Mouse (Mus musculus) thymus, adult 2 months (tissue): ENCODE results near the gene Dhx35. TPM values are rescaled to one million over a fixed set of nuclear protein-coding genes. Genes with fewer than 3 reads are reported as not detected.
A peak's percentile ranks its signal among the peaks of the same experiment; 100 is the strongest.

Experiments used
- DNase-seq: peaks from one replicate; pipeline ENCODE4 v3.0.0; 2021
- H3K27ac ChIP-seq: fragments of 200-500 bp; 2 replicates; pipeline ENCODE4 v1.5.1; 2012; ENCODE audit warnings: low read length, control low read depth; ENCODE audit not compliant: control insufficient read depth, insufficient read depth
- H3K27me3 ChIP-seq: fragments of 200-500 bp; 2 replicates; pipeline ENCODE4 v1.6.1; 2012; ENCODE audit warnings: mild to moderate bottlenecking, low read length, moderate library complexity, mixed read lengths; ENCODE audit not compliant: control insufficient read depth, insufficient read depth
- H3K36me3 ChIP-seq: fragments of 200-500 bp; 2 replicates; pipeline ENCODE4 v1.6.1; 2012; ENCODE audit warnings: mild to moderate bottlenecking, low read length, moderate library complexity; ENCODE audit not compliant: control insufficient read depth, insufficient read depth
- H3K4me1 ChIP-seq: fragments of 200-500 bp; replicated peaks from 2 replicates; pipeline ENCODE4 v1.6.1; 2012; ENCODE audit warnings: low read length; ENCODE audit not compliant: control insufficient read depth, insufficient read depth
- H3K4me3 ChIP-seq: fragments of 200-500 bp; 2 replicates; pipeline ENCODE4 v1.5.1; 2012; ENCODE audit warnings: mild to moderate bottlenecking, low read length, control low read depth, moderate library complexity; ENCODE audit not compliant: control insufficient read depth, insufficient read depth
- CTCF ChIP-seq: fragments of 200-500 bp; IDR thresholded peaks from 2 replicates; pipeline ENCODE4 v1.5.1; 2012; ENCODE audit warnings: mild to moderate bottlenecking, control low read depth, low read length, moderate library complexity, borderline replicate concordance; ENCODE audit not compliant: control insufficient read depth, poor library complexity, insufficient read depth; ENCODE audit errors: extremely low read depth
- POLR2A ChIP-seq: fragments of 200-500 bp; IDR thresholded peaks from 2 replicates; pipeline ENCODE4 v1.6.1; 2012; ENCODE audit warnings: mild to moderate bottlenecking, low read length, control low read depth, moderate library complexity; ENCODE audit not compliant: control insufficient read depth, poor library complexity, insufficient read depth; ENCODE audit errors: extremely low read depth
- WGBS: fragments of 180-500 bp; shearing (Covaris S2); methylation state at CpG from one replicate; pipeline ENCODE4 v1.1.7; 2018; 5-methylcytosine and 5-hydroxymethylcytosine counted together
- polyA plus RNA-seq: library from polyadenylated mRNA; depleted of rRNA; stranded (reverse); fragments of >200 nt; gene quantifications from 2 replicates; pipeline ENCODE4 v1.2.3, GENCODE M21; 2012; rRNA removed

Gene Dhx35
- 29.9 and 30.2 TPM in 2 replicates for polyA plus RNA-seq

DNA sequence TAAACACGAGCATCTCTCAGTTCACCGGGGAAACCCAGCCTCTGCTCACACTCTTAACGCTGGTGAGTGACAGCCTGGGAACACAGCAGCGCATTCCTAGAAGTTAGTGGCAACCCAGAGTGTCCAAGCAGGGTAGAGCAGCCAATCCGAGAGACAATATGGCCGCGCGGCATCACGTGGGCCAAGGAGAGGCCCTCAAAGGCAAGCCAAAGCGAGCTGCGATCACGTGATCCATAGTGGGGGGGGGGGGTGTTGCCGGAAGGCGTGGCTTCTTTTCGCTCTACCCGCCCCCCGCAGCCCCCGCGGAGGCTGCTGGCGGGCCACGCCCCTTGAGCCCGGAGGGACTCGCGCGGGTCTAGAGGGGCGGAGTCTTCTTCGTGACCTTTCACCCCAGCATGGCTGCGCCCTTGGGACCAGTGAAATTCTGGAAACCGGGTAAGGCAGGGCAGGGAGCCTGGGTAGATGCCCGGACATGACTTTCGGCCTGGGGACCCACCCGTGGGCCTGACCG, at the start of gene Dhx35:
Gene Dhx35, plus strand, starts transcription at position 314 of the 511 bp plus-strand sequence.
- Histone ChIP-seq H3K36me3 (no peaks in the 10 kb centered on the region), H3K4me3 (peak within 1 kb of the TSS; percentile 84), H3K27ac (peak within 1 kb of the TSS; percentile 26; the same call in 1 of the 2 replicates), H3K4me1 (peaks cover 9% of the 10 kb centered on the region), H3K27me3 (no peaks in the 10 kb centered on the region)
- peak; percentile 93 for DNase-seq
- under 1% methylated on average over 33 of the region's 33 CpGs for WGBS
- no peak for TF ChIP-seq POLR2A
- TF ChIP-seq CTCF, result no peak

DNA sequence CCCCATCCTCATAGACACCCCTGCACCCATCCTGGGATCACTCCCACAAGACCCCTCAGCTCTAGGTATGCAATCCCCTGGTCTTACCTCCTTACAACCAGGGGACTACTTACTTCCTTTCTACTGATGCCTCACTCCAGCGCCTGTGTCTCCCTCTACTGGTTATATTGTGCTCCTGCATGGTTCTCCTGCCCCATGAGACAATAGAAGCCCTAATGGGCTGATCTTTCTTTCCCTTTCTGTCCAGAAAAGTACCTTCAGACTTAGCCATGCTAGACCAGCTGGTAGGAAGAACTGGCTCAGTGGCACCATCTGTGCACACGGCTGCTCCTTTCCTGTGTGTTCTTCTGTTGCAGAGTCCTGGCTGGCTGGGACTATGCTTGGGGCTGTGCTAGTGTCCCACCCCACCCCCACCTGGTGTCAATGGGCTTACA, 49.5 kb upstream of the Dhx35 start:
- TF ChIP-seq CTCF (0 out of 2 replicates have a peak, but pooled peaks have one; percentile 11), POLR2A (no peak)
- DNase-seq, result peak; percentile 67

DNA sequence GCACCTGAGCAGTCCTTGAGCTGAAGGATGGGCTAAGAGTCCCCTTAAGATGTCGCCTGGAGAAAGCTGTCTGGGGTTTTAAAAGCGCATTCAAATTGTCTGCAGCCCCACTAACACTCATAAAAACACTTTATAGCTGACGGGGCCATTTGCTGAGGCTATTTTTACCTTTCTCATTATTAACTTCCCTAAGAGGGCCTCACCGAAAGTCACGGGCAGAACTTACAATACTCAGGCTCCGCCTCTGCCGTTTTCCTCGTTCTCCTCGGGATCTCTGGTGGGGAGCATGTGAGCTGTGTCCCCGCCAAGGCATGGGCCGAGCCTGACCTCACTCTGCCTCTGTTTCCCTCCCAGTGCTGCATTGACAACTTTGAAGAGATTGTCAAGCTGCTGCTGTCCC, 48.4 kb upstream of the Dhx35 start:
- no peak overlapping the region for H3K27ac ChIP-seq
- H3K4me3 ChIP-seq, result no peak overlapping the region
- WGBS, result 88% methylated on average over 11 of the region's 11 CpGs
- H3K4me1 ChIP-seq, result peaks cover 20% of the 10 kb centered on the region
- TF ChIP-seq POLR2A, result no peak
- no peaks in the 10 kb centered on the region for H3K27me3 ChIP-seq
- no peak for DNase-seq
- peaks cover 72% of the 10 kb centered on the region for H3K36me3 ChIP-seq

More for the DNA sequence above, 49.5 kb upstream of the Dhx35 start:
- Histone ChIP-seq H3K27ac (peak overlapping the region; percentile 64; the same call in 1 of the 2 replicates), H3K4me3 (no peak overlapping the region), H3K36me3 (peaks cover 66% of the 10 kb centered on the region), H3K27me3 (no peaks in the 10 kb centered on the region), H3K4me1 (peaks cover 20% of the 10 kb centered on the region)
- 3% methylated on average over 2 of the region's 2 CpGs for WGBS

DNA sequence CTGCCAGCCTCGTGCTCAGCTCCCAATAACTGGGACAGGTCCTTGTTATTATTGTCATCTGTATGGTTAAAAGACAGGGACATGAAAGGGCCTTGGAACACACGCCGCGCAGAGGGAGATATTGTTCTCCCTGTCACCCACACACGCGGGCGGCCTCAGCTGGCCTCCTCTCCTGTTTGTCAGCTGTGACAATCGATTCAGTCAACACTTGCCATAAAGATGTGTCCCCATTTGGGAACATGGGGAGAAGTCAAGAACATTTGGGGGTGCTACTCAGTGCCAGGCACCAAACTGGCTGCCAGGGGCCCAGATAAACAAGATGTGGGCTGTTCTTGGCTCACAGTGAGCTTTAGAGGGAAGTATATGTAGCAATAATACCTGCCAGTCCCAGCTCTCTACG, 45.2 kb upstream of the Dhx35 start:
- H3K4me1 ChIP-seq, result peaks cover 9% of the 10 kb centered on the region
- H3K36me3 ChIP-seq, result peaks cover 84% of the 10 kb centered on the region
- no peak overlapping the region for H3K4me3 ChIP-seq
- no peak overlapping the region for H3K27ac ChIP-seq
- DNase-seq, result no peak
- no peaks in the 10 kb centered on the region for H3K27me3 ChIP-seq
- WGBS, result 98% methylated on average over 9 of the region's 9 CpGs
- TF ChIP-seq POLR2A (no peak), CTCF (no peak)

DNA sequence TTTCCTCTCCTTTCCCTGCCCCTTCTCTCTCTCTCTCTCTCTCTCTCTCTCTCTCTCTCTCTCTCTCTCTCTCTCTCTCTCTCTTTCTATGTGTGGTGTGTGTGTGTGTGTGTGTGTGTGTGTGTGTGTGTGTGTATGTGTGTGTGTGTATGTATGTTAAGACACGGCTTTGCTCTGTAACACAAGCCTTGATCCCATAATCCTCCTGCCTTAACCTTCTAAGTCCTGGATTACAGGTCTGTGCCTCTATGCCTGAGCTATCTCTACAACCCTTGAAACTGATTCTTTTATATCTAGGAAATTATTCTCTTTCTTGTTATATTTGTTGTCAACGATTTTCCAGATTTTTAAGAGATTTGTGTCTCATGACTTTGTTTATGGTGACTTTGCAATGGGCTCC, 34.4 kb upstream of the Dhx35 start:
- 96% methylated on average over 2 of the region's 2 CpGs for WGBS

DNA sequence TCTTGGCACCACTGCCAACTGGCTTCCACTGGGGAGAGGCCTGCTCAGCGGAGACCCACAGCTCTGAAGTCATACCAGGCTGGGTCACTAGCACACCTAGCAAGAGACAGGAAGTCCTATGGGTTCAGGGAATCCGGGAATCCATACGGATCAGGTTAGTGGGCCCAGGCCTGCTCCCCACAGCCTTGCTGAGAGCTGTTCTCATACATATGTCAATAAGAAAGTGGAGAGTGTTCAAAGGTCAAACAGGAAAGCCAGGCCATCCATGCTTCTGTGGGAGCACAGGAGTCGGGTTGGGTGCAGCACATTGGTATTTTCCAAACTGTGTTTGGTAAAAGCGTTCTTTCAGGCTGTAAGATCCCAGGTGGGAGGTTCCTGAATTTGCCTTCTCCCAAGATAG, 32.3 kb upstream of the Dhx35 start:
- TF ChIP-seq CTCF (no peak), POLR2A (no peak)
- H3K36me3 ChIP-seq, result peaks cover 56% of the 10 kb centered on the region
- no peaks in the 10 kb centered on the region for H3K27me3 ChIP-seq
- no peak overlapping the region for H3K4me3 ChIP-seq
- no peaks in the 10 kb centered on the region for H3K4me1 ChIP-seq
- 98% methylated on average over 5 of the region's 5 CpGs for WGBS
- no peak overlapping the region for H3K27ac ChIP-seq
- DNase-seq, result no peak

More for the DNA sequence above, 34.4 kb upstream of the Dhx35 start:
- no peaks in the 10 kb centered on the region for H3K4me1 ChIP-seq
- H3K27ac ChIP-seq, result no peak overlapping the region
- H3K4me3 ChIP-seq, result no peak overlapping the region
- no peaks in the 10 kb centered on the region for H3K27me3 ChIP-seq
- TF ChIP-seq CTCF (no peak), POLR2A (no peak)
- H3K36me3 ChIP-seq, result peaks cover 77% of the 10 kb centered on the region
- DNase-seq, result no peak
